Mouse (Mus musculus): ENCODE results near the gene Mdk.

- TF ChIP-seq CTCF (IDR thresholded peaks at IDR 0.05; ENCODE audit: extremely low read depth, insufficient read depth, insufficient read length, insufficient replicate concordance) (no peak), POLR2A (IDR thresholded peaks at IDR 0.05; ENCODE audit: low read depth, low read length) (no peak)
Observed at GRCm38 (mm10) chr2:91931328-91932159, 553 bp downstream of the Mdk start.
